Mouse (Mus musculus) bone marrow macrophage, adult 2 months (primary cell): ENCODE data around the gene Plekhb1.

Experiments
- CTCF ChIP-seq: IDR thresholded peaks from 2 replicates; pipeline ENCODE4 v1.5.1; 2012; ENCODE audit warnings: low read depth, mild to moderate bottlenecking, low read length, moderate library complexity
- POLR2A ChIP-seq: IDR thresholded peaks from 2 replicates; pipeline ENCODE4 v1.6.1; 2012; ENCODE audit warnings: mild to moderate bottlenecking, low read depth, low read length, borderline replicate concordance

GRCm38 (mm10) chr7:100678948-100679880 is 17.0 kb upstream of the Plekhb1 start:
- no peak for TF ChIP-seq POLR2A
- TF ChIP-seq CTCF, result no peak
